Mouse (Mus musculus) cerebellum, adult 9-11 months (tissue): Measurements from ENCODE around the gene Rnase11.

Source experiments
- DNase-seq: peaks from one replicate; pipeline ENCODE4 v3.0.0; 2022

Gene Rnase11

DNA sequence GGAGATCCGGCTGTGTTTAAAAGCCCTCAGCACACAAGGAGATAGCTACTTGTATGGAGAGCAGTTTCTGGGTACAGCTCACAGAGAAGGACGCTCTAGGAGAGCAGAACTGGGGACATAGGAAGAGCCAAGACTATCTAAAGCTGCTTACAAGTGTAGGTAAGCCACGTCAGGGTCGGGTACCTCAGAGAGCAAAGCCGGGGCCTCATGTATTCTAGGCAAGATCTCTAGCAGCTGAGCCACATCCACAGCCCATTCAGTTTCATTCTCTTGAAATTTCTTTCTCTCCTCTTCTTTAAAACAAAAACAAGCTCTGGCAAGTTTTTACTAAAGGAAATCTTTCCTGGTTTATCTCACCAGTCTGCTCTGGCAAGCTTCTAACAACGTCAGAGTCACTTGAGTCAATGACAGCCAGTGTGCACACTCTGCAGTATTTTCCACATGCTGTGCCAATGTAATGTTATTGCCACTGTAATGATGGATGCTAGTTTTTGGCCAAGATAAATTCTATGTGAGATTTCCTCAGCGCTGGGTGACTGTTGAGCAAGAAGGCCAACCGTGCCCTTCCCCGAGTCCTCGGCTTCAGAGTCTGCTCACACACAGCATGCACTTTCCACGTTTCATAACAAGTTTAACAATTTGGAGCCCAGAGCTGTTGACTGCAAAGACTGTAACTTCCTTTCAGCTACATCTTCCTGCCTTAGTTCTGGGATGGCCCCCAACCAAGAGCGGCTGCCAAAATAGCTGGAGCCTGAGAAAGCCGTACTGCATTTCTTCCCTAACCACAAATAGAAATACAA lies 41.8 kb downstream of the Rnase11 start:
- peak; percentile 4 for DNase-seq

DNA sequence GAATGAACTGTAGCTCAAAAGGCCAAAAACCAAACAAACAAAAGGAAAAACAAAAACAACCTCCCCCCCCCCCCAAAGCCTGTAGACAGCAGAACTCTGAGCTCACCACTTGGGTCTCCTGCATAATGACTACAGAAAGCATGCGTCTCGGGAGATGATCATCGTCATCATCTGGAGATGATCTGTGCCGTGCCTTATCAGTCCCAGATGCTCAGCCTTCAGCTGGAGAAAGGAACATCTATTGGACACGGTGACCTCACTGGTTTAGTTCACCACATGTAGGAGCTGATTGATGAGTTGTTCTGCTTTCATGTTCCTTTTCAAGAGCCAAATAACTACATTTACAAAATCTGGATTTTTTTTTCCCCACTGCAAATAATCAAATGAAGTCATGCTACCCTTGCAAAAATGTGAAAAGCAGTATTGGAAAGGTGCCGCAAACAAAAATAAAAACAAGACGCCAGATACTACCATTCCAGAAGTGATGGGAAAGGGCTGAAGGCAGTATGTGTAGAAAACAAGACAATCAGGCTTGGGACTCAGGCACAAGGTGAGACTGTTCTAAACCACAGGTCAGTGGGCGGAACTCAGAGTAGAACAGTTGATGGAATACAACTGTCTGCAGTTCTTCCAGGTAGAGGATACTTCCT lies 42.7 kb downstream of the Rnase11 start, which contains the start of gene Rnase10:
Gene Rnase10, plus strand, starts transcription at position 600 of the 650 bp plus-strand sequence.
- no peak for DNase-seq
